12 mouse cellular contexts compared by ENCODE assay signal in genomic region chr11:86497356-86497755, GRCm38 (mm10).
"Had no signal": no experiment of that assay in that cellular context is flagged by ENCODE, and none has a peak within 500 bp of the region (broad histone marks: within the 10 kb centered on the region; RNA-seq: fewer than 3 reads in every experiment).

No protein-coding gene starts in this region.

- H3K4me2 ChIP-seq: neural tube, embryonic 13.5 days; neural tube, embryonic 15.5 days; stomach, embryonic 15.5 days had no signal

- H3K27me3 ChIP-seq: neural tube, embryonic 13.5 days; neural tube, embryonic 15.5 days; stomach, embryonic 15.5 days had no signal

- H3K4me3 ChIP-seq: neural tube, embryonic 13.5 days; neural tube, embryonic 15.5 days; stomach, embryonic 15.5 days had no signal

- H3K4me1 ChIP-seq: neural tube, embryonic 13.5 days; neural tube, embryonic 15.5 days; stomach, embryonic 15.5 days had no signal

- DNase-seq: retina, postnatal 1 day; right cerebral cortex, adult 18-20 months; right cerebral cortex, postnatal 14 days; right cerebral cortex, postnatal 25 days; right cerebral cortex, postnatal 4 days; spleen, adult 18-20 months; thymus, adult 18-20 months; thymus, adult 2 months had no signal

- H3K9me3 ChIP-seq: neural tube, embryonic 13.5 days; neural tube, embryonic 15.5 days; stomach, embryonic 15.5 days had no signal

- H3K27ac ChIP-seq: neural tube, embryonic 13.5 days; neural tube, embryonic 15.5 days; stomach, embryonic 15.5 days; stomach, postnatal 0 days had no signal

- H3K9ac ChIP-seq: neural tube, embryonic 13.5 days; neural tube, embryonic 15.5 days; stomach, embryonic 15.5 days had no signal
